Mouse (Mus musculus) mouse embryonic stem cell (cell line): ENCODE results near the gene Cd80.

Experiments
- in situ Hi-C, 2 experiments: fragments of 300-500 bp; cut with MboI; formaldehyde crosslinking; loops; 1 replicate in 1 of 2; 3 replicates in 1 of 2; pipeline ENCODE4 v1.14.3; 2019 to 2020; ENCODE audit warnings: low sequenced_read_pairs in 2 of 2, low pct_unique_long_range_greater_than_20kb in 1 of 2, mixed read lengths in 1 of 2; ENCODE audit not compliant: unreplicated experiment in 1 of 2

The Cd80 gene

DNA sequence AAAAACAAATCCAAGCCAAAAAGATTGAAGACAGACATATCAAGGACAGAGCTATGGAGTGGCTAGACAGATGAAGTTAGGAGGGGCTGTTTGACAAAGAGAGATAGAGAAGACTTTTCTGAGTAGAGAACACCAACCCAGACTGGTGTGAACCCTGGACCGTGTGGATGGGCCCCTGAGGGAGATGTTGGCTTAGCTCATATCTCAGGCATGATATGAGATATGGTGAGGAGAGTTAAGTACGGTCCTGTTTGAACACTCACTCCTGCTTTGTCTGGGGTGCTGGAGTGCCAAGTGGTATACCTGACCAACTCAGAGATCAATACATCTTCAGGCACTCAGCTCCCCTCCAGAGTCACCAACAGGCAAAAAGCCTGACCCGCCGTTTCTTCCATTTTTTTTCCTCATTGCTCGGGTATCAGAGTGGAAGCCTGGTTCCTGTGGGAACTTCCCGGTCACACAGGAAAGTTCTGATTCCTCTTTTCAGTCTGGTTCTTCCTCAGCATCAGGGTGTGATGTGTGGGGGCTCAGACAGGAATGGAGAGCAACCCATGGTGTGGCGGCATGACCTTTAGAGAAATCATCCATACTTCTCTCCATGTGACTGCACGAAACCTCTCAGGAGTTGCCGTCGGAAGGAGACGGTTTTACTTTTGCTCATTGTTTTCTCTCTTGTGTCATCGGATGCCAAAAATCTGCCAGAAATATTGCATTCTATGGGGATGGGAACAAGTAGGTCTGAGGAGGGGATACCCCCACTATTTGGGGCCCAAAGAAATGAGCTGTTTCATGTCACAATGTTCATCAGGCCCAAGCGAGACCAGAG lies 11.9 kb downstream of the Cd80 start:
- in situ Hi-C loops = loop anchor here in 1 of 2 experiments (10.0 kb wide), 1 partner anchor 123 kb away; the partner anchor contains the start of genes Cox17, Gm21987 and Maats1

DNA sequence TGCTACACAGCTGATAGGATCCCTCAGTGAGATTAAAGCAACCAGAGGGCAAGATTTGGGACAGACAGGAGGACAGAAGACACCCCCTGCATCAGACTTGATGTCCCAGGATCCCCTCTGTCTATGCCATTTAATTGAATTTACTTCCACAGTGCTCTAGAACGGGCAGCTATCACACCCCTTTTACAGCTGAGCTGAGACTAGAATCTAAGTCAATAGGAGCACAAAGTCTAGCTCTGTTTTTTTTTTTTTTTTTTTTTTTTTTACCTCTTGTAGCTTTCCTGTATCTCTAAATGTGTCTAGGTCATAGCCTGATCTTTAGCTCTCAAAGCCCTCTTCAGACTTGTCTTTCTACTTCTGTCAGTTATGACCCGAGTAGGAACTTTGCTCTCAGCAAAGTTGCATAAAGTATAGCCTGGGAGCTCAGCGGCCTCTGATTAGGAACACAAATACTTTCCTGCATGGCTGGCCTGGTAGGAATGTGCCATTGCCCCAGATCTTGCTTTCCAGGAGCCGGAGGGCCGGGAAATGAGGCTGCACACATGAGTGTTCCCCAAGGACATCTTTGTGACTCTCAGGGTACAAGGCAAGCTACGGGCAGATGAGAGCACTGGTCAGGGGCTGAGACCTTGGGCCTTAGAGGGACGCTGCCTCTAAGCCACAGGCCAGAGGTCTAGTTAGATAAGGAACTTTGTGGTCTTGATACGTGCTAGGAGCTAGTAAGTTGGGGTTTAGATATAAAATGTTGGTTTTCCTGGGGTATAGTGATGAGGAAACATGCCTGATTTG lies 12.8 kb downstream of the Cd80 start:
- in situ Hi-C loops = loop anchor here in 1 of 2 experiments (10.0 kb wide), 1 partner anchor 123 kb away; the partner anchor contains the start of genes Cox17, Gm21987 and Maats1

DNA sequence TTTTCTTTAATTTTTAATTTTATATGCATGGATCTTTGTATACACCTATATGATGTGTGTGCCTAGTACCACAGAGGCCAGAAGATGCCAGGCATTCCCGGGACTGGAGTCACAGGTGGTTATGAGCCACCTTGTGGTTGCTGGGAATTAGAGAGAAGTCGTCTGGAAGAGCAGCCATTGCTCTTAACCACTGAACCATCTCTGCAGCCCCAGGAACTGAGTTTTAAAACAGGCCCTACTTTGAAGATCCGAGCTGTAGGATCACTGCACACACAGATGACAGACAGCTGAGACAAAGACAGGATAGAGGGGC lies 13.3 kb downstream of the Cd80 start:
- in situ Hi-C loops = loop anchor here in 1 of 2 experiments (10.0 kb wide), 1 partner anchor 124 kb away; the partner anchor contains the start of genes Cox17, Gm21987 and Maats1

DNA sequence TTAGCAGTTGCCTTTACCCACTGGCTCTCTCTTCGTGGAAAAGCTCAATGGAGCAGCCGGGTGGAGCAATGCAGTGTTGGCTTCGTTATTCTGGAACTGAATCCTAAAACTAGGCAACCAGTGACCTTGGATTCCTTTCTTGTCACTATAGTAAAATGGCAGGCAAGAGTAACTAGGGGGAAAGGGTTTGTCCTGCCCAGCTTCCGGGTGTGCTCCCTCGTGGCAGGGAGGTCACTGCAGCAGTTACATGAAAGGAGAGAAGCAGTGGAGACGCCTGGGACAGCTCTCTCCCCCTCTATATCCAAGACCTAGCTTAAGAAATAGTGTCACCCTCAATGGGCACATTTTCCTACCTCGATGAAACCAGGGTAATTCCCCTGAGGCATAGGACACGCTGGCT lies 14.1 kb downstream of the Cd80 start:
- in situ Hi-C loops = loop anchor here in 1 of 2 experiments (10.0 kb wide), 1 partner anchor 125 kb away; the partner anchor contains the start of genes Cox17, Gm21987 and Maats1

DNA sequence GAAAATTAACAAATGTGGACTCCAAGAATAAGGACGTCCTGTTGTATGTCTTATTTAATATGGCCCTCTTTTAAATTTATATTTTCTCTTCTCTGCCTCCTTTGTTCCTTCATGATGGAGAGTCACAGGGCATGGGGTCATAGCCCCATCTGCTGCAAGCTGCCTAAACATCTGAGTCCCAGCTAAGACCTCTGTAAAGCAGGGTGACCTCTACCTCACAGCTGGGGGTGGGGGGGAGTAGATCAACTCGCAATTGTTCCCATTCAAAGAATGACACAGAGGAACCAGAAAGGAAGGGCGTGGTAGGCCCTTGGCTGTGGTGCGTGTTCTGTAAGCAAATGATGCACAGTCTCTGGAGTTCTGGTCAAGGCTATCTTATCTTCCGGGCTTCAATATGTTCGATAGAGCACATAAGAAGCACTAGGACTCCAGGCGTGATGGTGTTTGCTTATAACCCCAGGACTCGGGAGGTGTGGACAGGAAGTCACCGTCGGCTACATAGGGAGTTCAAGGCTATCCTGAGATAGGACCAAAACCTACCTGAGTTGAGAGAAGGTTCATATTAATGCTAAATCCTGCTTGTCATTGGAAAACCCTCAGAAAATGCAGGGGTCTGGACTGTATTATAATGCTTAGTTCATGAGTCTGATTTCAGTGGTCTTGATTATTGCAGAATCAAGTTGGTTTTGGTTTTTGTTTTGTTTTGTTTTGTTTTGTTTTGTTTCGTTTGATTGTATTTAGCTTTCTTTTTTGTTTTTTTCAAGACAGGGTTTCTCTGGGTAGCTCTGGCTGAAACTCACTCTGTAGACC lies 16.5 kb downstream of the Cd80 start:
- in situ Hi-C loops = no loop called here

DNA sequence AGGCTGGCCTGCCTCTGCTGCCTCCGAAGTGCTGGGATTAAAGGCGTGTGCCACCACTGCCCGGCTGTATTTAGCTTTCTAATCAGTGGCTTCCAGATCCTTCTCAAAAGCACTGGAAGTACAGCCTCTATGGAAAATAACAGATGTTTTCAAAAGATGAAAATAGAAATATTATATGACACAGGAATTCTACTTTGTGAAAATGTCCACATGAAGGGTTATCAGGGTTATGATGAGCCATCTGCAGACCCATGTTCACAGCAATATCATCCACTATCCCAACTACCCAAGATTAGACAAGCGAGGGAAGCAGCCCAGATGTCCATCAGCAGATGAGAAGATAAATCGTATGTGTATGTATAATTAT lies 17.1 kb downstream of the Cd80 start:
- in situ Hi-C loops = no loop called here

DNA sequence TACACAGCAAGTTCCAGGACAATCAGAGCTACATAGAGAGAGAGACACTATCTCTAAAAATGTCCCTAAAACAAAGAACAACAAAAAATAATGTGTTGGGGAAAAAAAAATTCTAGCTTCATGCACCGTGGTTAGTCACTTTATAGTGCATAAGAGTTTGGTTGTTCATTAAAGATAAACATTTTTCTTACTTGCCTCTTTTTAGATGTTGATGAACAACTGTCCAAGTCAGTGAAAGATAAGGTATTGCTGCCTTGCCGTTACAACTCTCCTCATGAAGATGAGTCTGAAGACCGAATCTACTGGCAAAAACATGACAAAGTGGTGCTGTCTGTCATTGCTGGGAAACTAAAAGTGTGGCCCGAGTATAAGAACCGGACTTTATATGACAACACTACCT lies 18.3 kb downstream of the Cd80 start:
- in situ Hi-C loops = no loop called here

DNA sequence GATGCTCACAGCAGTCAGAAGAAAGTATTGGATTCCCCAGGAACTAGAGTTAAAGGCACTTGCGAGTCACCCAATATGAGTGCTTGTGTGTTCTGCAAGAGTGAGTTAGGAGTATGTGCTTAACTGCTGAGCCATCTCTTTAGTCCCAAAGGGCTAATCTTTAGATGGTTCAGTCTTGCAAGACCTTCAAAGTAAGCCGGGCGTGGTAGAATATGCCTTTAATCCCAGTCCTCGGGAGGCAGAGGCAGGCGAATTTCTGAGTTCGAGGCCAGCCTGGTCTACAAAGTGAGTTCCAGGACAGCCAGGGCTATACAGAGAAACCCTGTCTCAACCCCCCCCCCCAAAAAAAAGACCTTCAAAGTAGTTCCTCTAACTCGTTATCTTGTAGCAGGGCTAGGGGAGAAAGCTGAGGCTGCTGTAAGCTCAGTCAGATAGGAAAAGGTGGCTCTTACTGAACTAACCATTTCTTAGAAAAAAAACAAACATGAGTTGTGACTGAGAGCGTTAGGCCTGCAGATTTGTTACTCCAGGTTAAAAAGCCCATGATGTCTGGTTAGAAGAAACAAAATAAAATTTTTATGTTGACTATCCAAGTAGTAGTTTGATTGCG lies 19.4 kb downstream of the Cd80 start:
- in situ Hi-C loops = loop anchor here in 1 of 2 experiments (25.0 kb wide), 1 partner anchor 537 kb away; no protein-coding TSS in a partner anchor

DNA sequence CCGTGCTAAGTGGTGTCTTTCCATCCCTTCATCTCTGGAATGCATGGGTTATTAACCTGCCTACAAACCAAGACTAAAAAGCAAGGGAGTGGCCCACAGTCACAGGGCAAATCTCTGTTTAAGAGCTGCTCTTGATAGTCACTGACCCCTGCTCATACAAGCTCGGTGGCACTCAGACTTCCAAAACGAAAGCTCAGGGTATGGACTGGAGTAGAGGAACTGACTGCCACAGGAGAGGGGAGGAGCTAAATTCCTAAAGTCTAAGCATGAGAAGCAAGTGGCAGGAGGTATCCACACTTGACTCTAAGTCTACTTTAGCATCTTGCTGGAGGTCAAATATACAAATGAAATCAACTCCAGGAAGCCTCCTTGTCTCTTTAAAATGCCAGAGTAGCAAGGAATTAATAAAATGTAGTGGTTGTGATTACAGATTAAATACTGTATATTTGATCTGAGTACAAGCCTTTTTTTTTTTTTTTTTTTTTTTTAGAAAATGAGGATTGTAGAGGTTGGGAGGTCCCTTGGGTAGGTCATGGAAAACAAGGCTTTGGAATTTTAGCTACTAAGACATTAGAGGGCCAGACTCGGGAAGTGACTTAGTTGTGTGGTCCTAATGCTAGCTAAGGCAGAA lies 20.4 kb downstream of the Cd80 start:
- in situ Hi-C loops = loop anchor here in 1 of 2 experiments (25.0 kb wide), 1 partner anchor 538 kb away; no protein-coding TSS in a partner anchor

DNA sequence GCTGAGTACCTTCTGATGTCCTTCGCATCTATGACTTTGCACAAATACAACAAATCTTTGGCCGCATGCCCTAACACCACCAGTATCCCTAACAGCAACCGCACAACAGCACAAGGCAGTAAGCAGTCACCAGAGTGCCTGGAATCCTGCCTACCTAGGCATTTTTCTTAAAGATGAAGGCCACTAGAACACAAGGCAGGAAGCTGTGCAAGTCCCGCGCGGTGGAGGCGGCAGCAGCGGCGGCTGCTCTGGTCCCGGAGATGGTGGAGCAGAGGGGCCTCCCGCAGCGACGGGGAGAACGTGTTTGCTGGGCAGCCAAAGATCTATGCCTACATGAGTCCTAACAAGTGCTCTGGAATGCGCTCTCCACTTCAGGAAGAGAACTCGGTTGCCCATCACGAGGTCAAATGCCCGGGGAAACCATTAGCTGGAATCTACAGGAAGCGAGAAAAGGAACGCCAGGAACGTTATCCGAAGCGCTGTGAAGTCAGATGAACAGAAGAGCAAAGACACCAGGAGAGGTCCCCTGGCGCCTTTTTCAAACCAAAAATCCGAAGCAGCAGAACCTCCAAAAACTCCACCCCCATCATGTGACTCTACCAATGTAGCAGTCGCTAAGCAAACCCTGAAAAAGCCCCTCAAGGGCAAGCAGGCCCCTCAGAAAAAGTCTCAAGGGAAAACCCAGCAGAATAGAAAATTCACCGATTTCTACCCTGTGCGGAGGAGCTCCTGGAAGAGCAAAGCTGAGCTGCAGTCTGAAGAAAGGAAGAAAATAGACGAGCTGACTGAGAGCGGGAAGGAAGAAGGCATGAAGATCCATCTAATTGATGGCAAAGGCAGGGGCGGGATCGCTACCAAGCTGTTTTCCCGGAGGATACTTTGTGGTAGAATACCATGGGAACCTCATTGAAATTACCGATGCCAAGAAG lies 21.2 kb downstream of the Cd80 start:
- in situ Hi-C loops = loop anchor here in 1 of 2 experiments (25.0 kb wide), 1 partner anchor 539 kb away; no protein-coding TSS in a partner anchor

DNA sequence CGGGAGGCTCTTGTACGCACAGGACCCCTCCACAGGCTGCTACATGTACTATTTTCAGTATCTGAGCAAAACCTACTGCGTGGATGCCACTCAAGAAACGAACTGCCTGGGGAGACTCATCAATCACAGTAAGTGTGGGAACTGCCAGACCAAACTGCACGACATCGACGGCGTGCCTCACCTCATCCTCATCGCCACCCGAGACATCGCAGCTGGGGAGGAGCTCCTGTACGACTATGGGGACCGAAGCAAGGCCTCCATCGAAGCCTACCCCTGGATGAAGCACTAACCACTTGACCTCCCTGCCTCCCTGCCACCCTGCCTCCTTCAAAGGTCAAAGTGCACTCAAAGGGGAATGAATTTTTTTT lies 21.9 kb downstream of the Cd80 start:
- in situ Hi-C loops = loop anchor here in 1 of 2 experiments (25.0 kb wide), 1 partner anchor 540 kb away; no protein-coding TSS in a partner anchor

DNA sequence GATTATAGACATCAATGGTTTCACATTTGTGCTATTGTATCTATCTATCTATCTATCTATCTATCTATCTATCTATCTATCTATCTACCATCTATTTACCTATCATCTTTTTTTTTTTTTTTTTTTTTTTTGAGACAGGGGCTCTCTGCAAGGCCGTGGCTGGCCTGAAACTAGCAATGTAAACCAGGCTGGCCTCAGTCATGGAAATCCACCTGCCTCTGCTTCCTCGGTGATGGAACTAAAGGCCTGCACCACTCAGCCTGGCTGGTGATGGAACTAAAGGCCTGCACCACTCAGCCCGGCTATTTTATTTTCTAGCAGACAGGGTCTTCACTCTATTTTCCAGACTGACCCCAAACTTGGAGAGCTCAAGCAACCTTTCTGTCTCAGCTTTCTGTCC lies 22.9 kb downstream of the Cd80 start:
- in situ Hi-C loops = loop anchor here in 1 of 2 experiments (25.0 kb wide), 1 partner anchor 541 kb away; no protein-coding TSS in a partner anchor

DNA sequence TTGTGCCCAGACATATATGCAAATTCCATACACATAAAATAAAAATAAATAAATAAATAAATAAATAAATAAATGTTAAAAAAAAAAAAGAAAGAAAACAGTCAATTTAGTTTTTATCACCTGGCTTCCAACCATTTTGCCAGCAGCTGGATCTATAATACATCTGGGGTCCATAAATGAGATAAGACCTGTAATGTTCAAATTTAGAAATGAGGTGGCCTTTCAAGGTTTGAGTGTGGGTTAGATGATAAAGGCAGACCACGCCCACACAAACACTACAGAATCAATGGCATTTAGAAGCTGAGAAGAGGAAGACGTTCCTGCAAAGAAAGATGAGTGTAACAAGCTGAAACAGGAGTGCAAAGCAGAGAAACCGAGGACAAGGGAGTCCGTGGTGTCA lies 26.0 kb downstream of the Cd80 start:
- in situ Hi-C loops = loop anchor here (10.0 to 25.0 kb wide), 2 partner anchors 137 to 544 kb away; partner anchors contain the start of genes Cox17 (in 1 of the 2), Gm21987 (in 1 of the 2) and Maats1 (in 1 of the 2)

DNA sequence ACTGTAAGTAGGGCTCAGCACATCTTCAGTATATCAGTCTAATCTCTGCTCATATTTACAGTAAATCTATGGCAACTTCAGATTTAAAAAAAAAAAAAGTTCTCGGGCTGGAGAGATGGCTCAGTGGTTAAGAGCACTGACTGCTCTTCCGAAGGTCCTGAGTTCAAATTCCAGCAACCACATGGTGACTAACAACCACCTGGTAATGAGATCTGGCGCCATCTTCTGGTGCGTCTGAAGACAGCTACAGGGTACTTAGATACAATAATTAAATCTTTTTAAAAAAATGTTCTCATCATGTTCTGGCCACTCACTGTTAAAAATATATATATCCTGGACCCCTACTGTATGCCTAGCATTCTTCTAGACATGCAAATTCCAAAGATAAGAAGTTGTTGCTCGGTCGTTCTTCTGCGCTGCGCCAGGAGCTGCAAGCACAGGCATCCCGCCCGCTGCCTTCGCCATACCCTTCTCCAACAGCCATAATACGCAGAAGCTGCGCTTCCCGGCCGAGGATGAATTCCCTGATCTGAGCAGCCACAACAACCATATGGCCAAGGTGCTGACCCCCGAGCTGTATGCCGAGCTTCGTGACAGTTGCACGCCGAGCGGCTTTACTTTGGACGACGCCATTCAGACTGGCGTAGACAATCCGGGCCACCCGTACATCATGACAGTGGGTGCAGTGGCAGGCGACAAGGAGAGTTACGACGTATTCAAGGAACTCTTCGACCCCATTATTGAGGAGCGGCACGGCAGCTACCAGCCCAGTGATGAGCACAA lies 27.6 kb downstream of the Cd80 start:
- in situ Hi-C loops = loop anchor here (10.0 to 25.0 kb wide), 2 partner anchors 138 to 546 kb away; partner anchors contain the start of genes Cox17 (in 1 of the 2), Gm21987 (in 1 of the 2) and Maats1 (in 1 of the 2)

DNA sequence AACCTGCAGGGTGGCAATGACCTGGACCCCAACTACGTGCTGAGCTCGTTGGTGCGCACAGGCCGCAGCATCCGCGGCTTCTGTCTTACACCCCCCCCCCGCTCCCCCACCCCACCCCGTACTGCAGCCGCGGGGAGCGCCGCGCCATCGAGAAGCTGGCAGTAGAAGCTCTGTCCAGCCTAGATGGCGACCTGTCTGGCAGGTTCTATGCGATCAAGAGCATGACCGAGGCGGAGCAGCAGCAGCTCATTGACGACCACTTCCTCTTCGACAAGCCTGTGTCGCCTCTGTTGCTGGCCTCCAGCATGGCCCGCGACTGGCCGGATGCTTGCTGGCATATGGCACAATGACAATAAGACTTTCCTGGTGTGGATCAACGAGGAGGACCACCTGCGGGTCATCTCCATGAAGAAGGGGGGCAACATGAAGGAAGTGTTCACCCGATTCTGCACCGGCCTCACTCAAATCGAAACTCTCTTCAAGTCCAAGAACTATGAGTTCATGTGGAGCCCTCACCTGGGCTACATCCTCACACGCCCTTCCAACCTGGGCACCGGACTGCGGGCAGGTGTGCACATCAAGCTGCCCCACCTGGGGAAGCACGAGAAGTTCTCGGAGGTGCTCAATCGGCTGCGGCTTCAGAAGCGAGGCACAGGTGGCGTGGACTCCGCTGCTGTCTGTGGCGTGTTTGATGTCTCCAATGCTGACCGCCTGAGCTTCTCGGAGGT lies 28.4 kb downstream of the Cd80 start:
- in situ Hi-C loops = loop anchor here (10.0 to 25.0 kb wide), 2 partner anchors 139 to 546 kb away; partner anchors contain the start of genes Cox17 (in 1 of the 2), Gm21987 (in 1 of the 2) and Maats1 (in 1 of the 2)
